Mouse (Mus musculus) forebrain, embryonic 13.5 days (tissue): ENCODE measurements around the gene P3h3. TPM values are rescaled to one million over a fixed set of nuclear protein-coding genes. Genes with fewer than 3 reads are reported as not detected.
"Not testable (repeated sequence)": the region's sequence is repeated elsewhere in the genome, so short reads cannot be mapped to it uniquely, and the experiment has no call there.

Experiments
- ATAC-seq: fragments of 200-750 bp; cut with Nextera tagmentation; 2 replicates; pipeline ENCODE4 v1.8.0; 2017
- H3K27ac ChIP-seq: fragments of 300-500 bp; sonication (generic); 2 replicates; pipeline ENCODE4 v1.5.1; 2015; ENCODE audit warnings: inconsistent platforms, mild to moderate bottlenecking, moderate library complexity
- H3K27me3 ChIP-seq: fragments of 300-500 bp; sonication (generic); 2 replicates; pipeline ENCODE4 v1.6.1; 2015; ENCODE audit warnings: mild to moderate bottlenecking, inconsistent platforms
- H3K36me3 ChIP-seq: fragments of 300-500 bp; sonication (generic); 2 replicates; pipeline ENCODE4 v1.6.1; 2015; ENCODE audit warnings: mild to moderate bottlenecking, inconsistent platforms; ENCODE audit not compliant: poor library complexity, severe bottlenecking
- H3K4me1 ChIP-seq: fragments of 300-500 bp; sonication (generic); 2 replicates; pipeline ENCODE4 v1.6.1; 2015; ENCODE audit warnings: inconsistent platforms
- H3K4me2 ChIP-seq: fragments of 300-500 bp; sonication (generic); 2 replicates; pipeline ENCODE4 v1.6.1; 2015; ENCODE audit warnings: inconsistent platforms, mild to moderate bottlenecking, moderate library complexity
- H3K4me3 ChIP-seq: fragments of 300-500 bp; sonication (generic); 2 replicates; pipeline ENCODE4 v1.5.1; 2015; ENCODE audit warnings: mild to moderate bottlenecking, inconsistent platforms
- H3K9ac ChIP-seq: fragments of 300-500 bp; sonication (generic); 2 replicates; pipeline ENCODE4 v1.6.1; 2015; ENCODE audit warnings: mild to moderate bottlenecking, inconsistent platforms
- H3K9me3 ChIP-seq: fragments of 300-500 bp; sonication (generic); replicated peaks from 2 replicates; pipeline ENCODE4 v1.6.1; 2016; ENCODE audit warnings: inconsistent platforms
- WGBS: fragments of 180-500 bp; shearing (Covaris S2); methylation state at CpG from one replicate; pipeline ENCODE4 v1.1.7; 2015; 5-methylcytosine and 5-hydroxymethylcytosine counted together
- polyA plus RNA-seq: library from polyadenylated mRNA; unstranded; fragments of >200 nt; fragmentation: Nextera tagmentation; extraction: Ambion mirVana; gene quantifications from 2 replicates; pipeline ENCODE4 v1.2.1, GENCODE M21; 2015

P3h3 gene
- polyA plus RNA-seq, 1 experiment from 2014 or later = 12.4 TPM

DNA sequence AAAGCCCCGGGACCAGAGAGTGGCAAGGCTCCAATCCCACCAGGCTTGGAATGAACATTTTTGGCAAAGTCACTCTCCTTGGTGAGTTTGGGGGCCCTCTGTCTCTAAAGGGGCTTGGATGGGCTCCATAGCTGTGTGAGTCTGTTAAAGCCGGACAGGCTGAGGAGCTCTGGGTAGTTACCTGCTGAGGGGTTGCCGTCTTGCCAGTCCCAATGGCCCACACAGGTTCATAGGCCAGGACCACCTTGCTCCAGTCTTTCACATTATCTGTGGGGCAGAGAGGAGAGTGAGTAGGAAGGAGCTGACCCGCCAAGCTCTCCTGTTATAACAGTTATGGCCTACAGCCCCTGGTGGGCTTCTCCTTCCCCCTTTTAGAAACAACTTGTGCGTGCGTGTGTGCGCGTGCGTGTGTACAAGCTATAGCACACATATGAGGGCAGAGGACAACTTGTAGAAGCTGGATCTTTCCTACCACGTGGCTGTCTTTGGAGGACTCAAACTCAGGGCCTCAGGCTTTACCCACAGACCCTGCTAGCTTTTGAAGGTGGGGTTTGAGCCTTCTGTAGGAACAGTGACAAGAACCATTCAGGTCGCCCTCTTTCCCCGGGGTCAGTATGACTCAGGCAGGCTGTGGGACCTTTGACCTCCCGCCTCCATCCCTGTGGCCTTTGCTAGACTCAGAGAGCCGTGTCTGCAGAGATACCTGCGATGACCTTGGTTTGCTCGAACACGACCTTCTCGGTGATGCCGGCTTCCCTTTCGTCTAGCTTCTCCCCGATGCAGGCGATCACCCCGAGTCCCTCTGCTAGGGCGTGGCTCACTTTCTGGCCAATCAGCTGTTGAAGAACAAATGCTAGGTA is 45.6 kb downstream of the P3h3 start:
- WGBS = 86% methylated on average over 24 of the region's 24 CpGs
- no peaks in the 10 kb centered on the region for H3K27me3 ChIP-seq
- H3K36me3 ChIP-seq = peaks cover 47% of the 10 kb centered on the region
- no peak for ATAC-seq
- peak overlapping the region; percentile 80 for H3K4me2 ChIP-seq
- H3K27ac ChIP-seq = no peak overlapping the region
- H3K4me3 ChIP-seq = peak overlapping the region; percentile 64
- peak overlapping the region; percentile 85; the same call in 1 of the 2 replicates for H3K9ac ChIP-seq
- peaks cover 54% of the 10 kb centered on the region for H3K4me1 ChIP-seq
- H3K9me3 ChIP-seq = no peaks in the 10 kb centered on the region

DNA sequence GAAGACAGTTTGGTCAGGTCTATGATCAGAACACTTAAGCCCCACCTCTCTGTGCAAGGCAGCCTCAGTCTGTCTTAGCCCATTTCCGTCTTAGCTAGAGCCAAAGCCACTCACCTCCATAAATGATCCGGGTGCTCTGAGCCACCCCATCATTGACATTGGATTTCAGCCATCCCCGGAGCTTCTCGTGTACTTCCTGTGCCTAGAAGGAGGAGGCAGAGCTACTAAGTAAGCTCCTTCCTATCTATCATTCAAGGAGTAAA is 46.2 kb downstream of the P3h3 start:
- H3K4me2 ChIP-seq = no peak overlapping the region
- H3K27me3 ChIP-seq = no peaks in the 10 kb centered on the region
- H3K4me1 ChIP-seq = peaks cover 56% of the 10 kb centered on the region
- H3K9me3 ChIP-seq = no peaks in the 10 kb centered on the region
- 87% methylated on average over 4 of the region's 4 CpGs for WGBS
- no peak overlapping the region for H3K27ac ChIP-seq
- H3K4me3 ChIP-seq = no peak overlapping the region
- H3K36me3 ChIP-seq = peaks cover 41% of the 10 kb centered on the region
- H3K9ac ChIP-seq = no peak overlapping the region
- no peak for ATAC-seq

- H3K4me3 ChIP-seq, H3K27ac ChIP-seq, H3K27me3 ChIP-seq, H3K9ac ChIP-seq, ATAC-seq, H3K9me3 ChIP-seq: not testable (repeated sequence)
- H3K4me1 ChIP-seq = peaks cover 62% of the 10 kb centered on the region
- H3K36me3 ChIP-seq = peaks cover 35% of the 10 kb centered on the region
- 81% methylated on average over 11 of the region's 11 CpGs for WGBS
- peak overlapping the region; percentile 95; the same call in 1 of the 2 replicates for H3K4me2 ChIP-seq
Measured at GRCm38 (mm10) chr6:124810566-124811402, 46.8 kb downstream of the P3h3 start.

DNA sequence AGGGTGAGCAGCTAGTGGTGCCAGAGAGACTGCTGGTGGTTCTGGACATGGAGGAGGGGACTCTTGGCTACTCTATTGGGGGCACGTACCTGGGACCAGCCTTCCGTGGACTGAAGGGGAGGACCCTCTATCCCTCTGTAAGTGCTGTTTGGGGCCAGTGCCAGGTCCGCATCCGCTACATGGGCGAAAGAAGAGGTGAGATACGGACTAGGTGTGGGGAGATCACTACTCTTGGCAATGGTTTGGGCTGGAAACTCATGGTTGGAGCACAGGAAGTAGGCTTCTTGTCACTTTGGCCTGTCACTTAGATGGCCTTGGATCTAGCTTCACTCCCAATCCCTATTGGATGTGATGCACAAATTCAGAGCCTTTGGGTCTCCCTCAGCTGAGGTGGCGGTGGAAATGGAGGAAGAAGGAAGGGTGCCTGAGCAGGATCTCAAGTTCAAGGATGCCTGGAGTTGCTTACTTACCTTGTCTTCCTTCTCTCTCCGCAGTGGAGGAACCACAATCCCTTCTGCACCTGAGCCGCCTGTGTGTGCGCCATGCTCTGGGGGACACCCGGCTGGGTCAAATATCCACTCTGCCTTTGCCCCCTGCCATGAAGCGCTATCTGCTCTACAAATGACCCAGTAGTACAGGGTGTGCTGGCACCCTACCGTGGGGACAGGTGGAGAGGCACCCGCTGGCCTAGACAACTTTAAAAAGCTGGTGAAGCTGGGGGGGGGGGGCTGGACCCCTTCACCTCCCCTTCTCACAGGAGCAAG is 47.6 kb downstream of the P3h3 start:
- no peak for ATAC-seq
- peak overlapping the region; percentile 73 for H3K9ac ChIP-seq
- peaks cover 64% of the 10 kb centered on the region for H3K4me1 ChIP-seq
- peak overlapping the region; percentile 95 for H3K4me2 ChIP-seq
- H3K4me3 ChIP-seq = peak overlapping the region; percentile 50
- H3K9me3 ChIP-seq = no peaks in the 10 kb centered on the region
- H3K27ac ChIP-seq = peak overlapping the region; percentile 75
- H3K27me3 ChIP-seq = no peaks in the 10 kb centered on the region
- 44% methylated on average over 14 of the region's 14 CpGs for WGBS
- H3K36me3 ChIP-seq = peaks cover 29% of the 10 kb centered on the region

DNA sequence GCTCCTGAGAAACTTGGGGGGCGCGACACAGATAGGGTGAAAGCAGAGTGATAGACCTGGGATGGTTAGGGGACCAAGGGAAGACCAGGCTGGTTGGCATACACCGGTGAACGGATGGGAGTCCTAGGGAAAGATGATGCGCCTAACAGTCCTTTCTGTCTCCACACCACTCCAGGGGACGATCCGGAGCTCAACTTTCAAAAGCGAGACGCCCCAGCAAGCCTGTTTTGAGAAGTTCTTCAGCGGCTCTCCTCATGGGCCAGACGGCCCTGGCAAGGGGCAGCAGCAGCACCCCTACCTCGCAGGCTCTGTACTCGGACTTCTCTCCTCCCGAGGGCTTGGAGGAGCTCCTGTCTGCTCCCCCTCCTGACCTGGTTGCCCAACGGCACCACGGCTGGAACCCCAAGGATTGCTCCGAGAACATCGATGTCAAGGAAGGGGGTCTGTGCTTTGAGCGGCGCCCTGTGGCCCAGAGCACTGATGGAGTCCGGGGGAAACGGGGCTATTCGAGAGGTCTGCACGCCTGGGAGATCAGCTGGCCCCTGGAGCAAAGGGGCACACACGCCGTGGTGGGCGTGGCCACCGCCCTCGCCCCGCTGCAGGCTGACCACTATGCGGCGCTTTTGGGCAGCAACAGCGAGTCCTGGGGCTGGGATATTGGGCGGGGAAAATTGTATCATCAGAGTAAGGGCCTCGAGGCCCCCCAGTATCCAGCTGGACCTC is 48.3 kb downstream of the P3h3 start:
- peak overlapping the region; percentile 73 for H3K9ac ChIP-seq
- H3K27ac ChIP-seq = peak overlapping the region; percentile 75
- peak overlapping the region; percentile 50 for H3K4me3 ChIP-seq
- WGBS = under 1% methylated on average over 35 of the region's 35 CpGs
- H3K4me1 ChIP-seq = peaks cover 57% of the 10 kb centered on the region
- H3K36me3 ChIP-seq = peaks cover 26% of the 10 kb centered on the region
- no peaks in the 10 kb centered on the region for H3K9me3 ChIP-seq
- ATAC-seq = peak; percentile 7; the same call in 1 of the 2 replicates
- H3K27me3 ChIP-seq = no peaks in the 10 kb centered on the region
- peak overlapping the region; percentile 95 for H3K4me2 ChIP-seq

DNA sequence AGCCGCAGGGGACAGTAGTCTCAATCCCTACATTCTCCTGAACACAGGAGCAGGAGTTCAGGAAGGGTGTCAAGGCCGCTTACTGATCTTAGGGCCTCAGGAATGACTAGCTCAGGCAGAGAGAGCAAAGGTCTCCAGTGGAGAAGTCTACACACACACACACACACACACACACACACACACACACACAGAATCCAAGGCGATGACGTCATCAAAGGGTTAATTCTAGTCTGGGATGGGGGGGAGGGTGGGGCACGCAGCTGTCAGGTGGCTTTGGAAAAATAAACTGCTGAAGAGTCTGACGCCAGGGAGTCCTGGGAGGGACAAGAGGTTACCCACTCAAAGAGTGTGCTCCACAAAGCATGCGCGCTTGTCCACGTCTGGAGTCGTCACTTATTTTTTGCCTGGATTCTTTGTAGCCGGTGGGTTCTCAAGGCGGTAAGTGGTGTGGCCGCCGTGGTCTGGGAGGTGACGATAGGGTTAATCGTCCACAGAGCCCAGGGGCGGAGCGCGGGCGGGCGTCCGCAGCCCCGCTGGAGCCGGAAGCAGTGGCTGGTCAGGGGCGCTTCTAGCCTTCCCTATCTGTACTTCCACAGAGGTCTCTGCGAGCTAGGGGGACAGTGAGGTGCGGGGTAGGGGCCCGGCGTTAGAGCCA is 49.1 kb downstream of the P3h3 start, which contains the start of gene Spsb2:
TSS of gene Spsb2 (plus strand) at position 304 of the 655 bp plus-strand sequence.
- ATAC-seq = peak; percentile 22; the same call in 1 of the 2 replicates
- WGBS = 4% methylated on average over 27 of the region's 29 CpGs
- peak within 1 kb of the TSS; percentile 75 for H3K27ac ChIP-seq
- no peaks in the 10 kb centered on the region for H3K9me3 ChIP-seq
- H3K9ac ChIP-seq = peak within 1 kb of the TSS; percentile 73
- peaks cover 26% of the 10 kb centered on the region for H3K36me3 ChIP-seq
- no peaks in the 10 kb centered on the region for H3K27me3 ChIP-seq
- peak within 1 kb of the TSS; percentile 95 for H3K4me2 ChIP-seq
- H3K4me3 ChIP-seq = peak within 1 kb of the TSS; percentile 50
- peaks cover 56% of the 10 kb centered on the region for H3K4me1 ChIP-seq

- Histone ChIP-seq H3K4me2 (peak overlapping the region; percentile 95), H3K27me3 (no peaks in the 10 kb centered on the region), H3K9me3 (no peaks in the 10 kb centered on the region), H3K27ac (no peak overlapping the region; the same call in 1 of the 2 replicates), H3K4me1 (peaks cover 51% of the 10 kb centered on the region), H3K36me3 (peaks cover 26% of the 10 kb centered on the region), H3K4me3 (peak overlapping the region; percentile 50; the same call in 1 of the 2 replicates), H3K9ac (no peak overlapping the region)
- ATAC-seq = no peak
- 87% methylated on average over 6 of the region's 6 CpGs for WGBS
Measured at GRCm38 (mm10) chr6:124807986-124808357, 49.6 kb downstream of the P3h3 start.

DNA sequence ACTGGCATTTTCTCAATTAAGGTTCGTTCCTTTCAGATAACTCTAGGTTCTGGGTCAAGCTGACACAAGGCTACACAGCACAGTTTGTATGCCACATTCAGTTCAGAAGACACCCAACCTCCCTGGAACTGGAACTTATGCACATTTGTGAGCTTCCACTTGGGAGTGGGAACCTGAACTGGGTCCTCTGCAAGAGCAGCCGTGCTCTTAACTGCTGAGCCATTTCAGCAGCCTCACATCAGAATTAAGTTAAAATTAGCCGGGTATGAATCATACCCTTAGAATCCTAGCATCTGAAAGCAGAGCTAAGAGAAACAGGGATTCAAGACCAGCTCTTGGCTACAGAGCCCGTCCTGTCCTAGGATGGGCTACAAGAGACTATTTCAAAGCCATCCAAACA is 50.2 kb downstream of the P3h3 start:
- 90% methylated on average over 4 of the region's 4 CpGs for WGBS
- Histone ChIP-seq H3K27me3 (no peaks in the 10 kb centered on the region), H3K36me3 (peaks cover 23% of the 10 kb centered on the region), H3K9ac (no peak overlapping the region), H3K9me3 (no peaks in the 10 kb centered on the region), H3K4me1 (peaks cover 44% of the 10 kb centered on the region), H3K27ac (no peak overlapping the region), H3K4me3 (no peak overlapping the region), H3K4me2 (no peak overlapping the region)
- ATAC-seq = no peak

DNA sequence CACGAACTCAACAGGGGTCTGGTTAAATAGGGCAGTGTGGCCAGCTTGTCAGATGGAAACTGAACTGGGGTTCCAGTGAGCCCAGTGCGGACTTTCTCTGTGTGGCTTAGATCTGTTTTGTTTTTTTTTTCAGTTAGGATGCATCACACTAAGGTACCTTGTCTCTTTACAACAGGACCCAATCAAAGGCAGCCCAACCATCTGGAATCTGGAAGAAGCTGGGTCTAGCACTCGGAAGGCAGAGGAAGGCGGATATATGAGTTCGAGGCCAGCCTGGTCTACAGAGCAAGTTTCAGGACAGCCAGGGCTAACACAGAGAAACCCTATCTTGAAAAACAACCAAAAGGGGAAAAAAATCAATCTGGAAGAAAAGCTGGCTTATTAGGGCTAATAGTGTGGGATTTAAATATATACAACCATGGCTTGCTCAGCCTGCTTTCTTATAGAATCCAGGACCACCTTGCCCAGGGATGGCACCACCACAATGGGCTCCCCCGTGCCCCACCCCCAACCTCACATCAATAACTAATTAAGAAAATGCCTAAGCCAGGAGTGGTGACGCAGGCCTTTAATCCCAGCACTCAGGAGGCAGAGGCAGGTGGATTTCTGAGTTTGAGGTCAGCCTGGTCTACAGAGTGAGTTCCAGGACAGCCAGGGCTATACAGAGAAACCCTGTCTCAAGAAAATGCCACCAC is 51.0 kb downstream of the P3h3 start:
- Histone ChIP-seq H3K27ac (peak overlapping the region; percentile 78), H3K27me3 (no peaks in the 10 kb centered on the region), H3K9me3 (no peaks in the 10 kb centered on the region), H3K4me3 (peak overlapping the region; percentile 39), H3K4me1 (peaks cover 39% of the 10 kb centered on the region), H3K4me2 (peak overlapping the region; percentile 72), H3K9ac (no peak overlapping the region), H3K36me3 (peaks cover 16% of the 10 kb centered on the region)
- no peak for ATAC-seq
- WGBS = 71% methylated on average over 7 of the region's 7 CpGs
